18 mouse cellular contexts compared by ENCODE assay signal in genomic region chr9:120012161-120012560, GRCm38 (mm10). TPM values are rescaled to one million over a fixed set of nuclear protein-coding genes. Genes with fewer than 3 reads are reported as not detected.
DNase-seq lines count a peak whose midpoint lies in the region; ATAC-seq and TF ChIP-seq lines count a peak whose summit lies in the region.
"Not testable (repeated sequence)": the region's sequence is repeated elsewhere in the genome, so short reads cannot be mapped to it uniquely, and the experiment has no call there.
"Had no signal": no experiment of that assay in that cellular context is flagged by ENCODE, and none has a peak within 500 bp of the region (broad histone marks: within the 10 kb centered on the region; RNA-seq: fewer than 3 reads in every experiment).

No protein-coding gene starts in this region.

- intact Hi-C loops in heart, adult 2 months (cut with DNase I) = loop anchor here (2.0 kb wide), 1 partner anchor 49 kb away; no protein-coding TSS in a partner anchor

- not testable (repeated sequence) for H3K27me3 ChIP-seq in forebrain, postnatal 0 days (ENCODE audit: insufficient read depth, low read length); heart, adult 2 months (ENCODE audit: control insufficient read depth, insufficient read depth, low read length); heart, embryonic 16.5 days (ENCODE audit: control insufficient read depth, insufficient read depth, low read length); kidney, embryonic 15.5 days; liver, adult 2 months (ENCODE audit: control insufficient read depth, insufficient read depth, low read length); lung, postnatal 0 days (replicated peaks; ENCODE audit: insufficient read depth, low read length); midbrain, postnatal 0 days (ENCODE audit: insufficient read depth, low read length)

- not testable (repeated sequence) for TF ChIP-seq EP300 in heart, adult 2 months (IDR thresholded peaks at IDR 0.05; ENCODE audit: insufficient read depth, low read depth, low read length); lung, postnatal 0 days (IDR thresholded peaks at IDR 0.05)

- H3K79me2 ChIP-seq in heart, adult 2 months (replicated peaks; ENCODE audit: control insufficient read depth, insufficient read depth, low read length); liver, adult 2 months (ENCODE audit: control insufficient read depth, insufficient read depth, low read length): not testable (repeated sequence)

- not testable (repeated sequence) for TF ChIP-seq CTCF in forebrain, postnatal 0 days (IDR thresholded peaks at IDR 0.05; ENCODE audit: low read depth); heart, adult 2 months (IDR thresholded peaks at IDR 0.05); liver, adult 2 months (IDR thresholded peaks at IDR 0.05; ENCODE audit: low read depth, low read length); lung, postnatal 0 days (IDR thresholded peaks at IDR 0.05); midbrain, postnatal 0 days (IDR thresholded peaks at IDR 0.05)

- not testable (repeated sequence) for H3K4me1 ChIP-seq in forebrain, postnatal 0 days (ENCODE audit: insufficient read depth); heart, adult 2 months (ENCODE audit: control insufficient read depth, insufficient read depth, low read length); lung, postnatal 0 days (ENCODE audit: insufficient read depth, low read depth, low read length); midbrain, postnatal 0 days (ENCODE audit: insufficient read depth, low read length)
- peaks cover 25% of the 10 kb centered on the region for H3K4me1 ChIP-seq in heart, embryonic 16.5 days (ENCODE audit: control insufficient read depth, insufficient read depth, low read length)
- H3K4me1 ChIP-seq in kidney, embryonic 15.5 days = peaks cover 20% of the 10 kb centered on the region
- peaks cover 32% of the 10 kb centered on the region for H3K4me1 ChIP-seq in liver, adult 2 months (ENCODE audit: control insufficient read depth, insufficient read depth, low read length)

- H3K9ac ChIP-seq in forebrain, postnatal 0 days; heart, adult 2 months (ENCODE audit: low read depth, low read length); heart, embryonic 16.5 days (ENCODE audit: low read length); kidney, embryonic 15.5 days; liver, adult 2 months (ENCODE audit: low read depth, low read length); lung, postnatal 0 days (replicated peaks; ENCODE audit: low read depth); midbrain, postnatal 0 days (replicated peaks; ENCODE audit: low read length, poor library complexity, severe bottlenecking): not testable (repeated sequence)

- H3K4me2 ChIP-seq in forebrain, postnatal 0 days (ENCODE audit: low read depth) = peak overlapping the region; percentile 75; the same call in 1 of the 2 replicates
- not testable (repeated sequence) for H3K4me2 ChIP-seq in heart, embryonic 16.5 days (ENCODE audit: low read depth, low read length); lung, postnatal 0 days (replicated peaks; ENCODE audit: low read depth, low read length); midbrain, postnatal 0 days (ENCODE audit: low read depth, low read length, poor library complexity, severe bottlenecking)
- 0 out of 2 replicates have a peak overlapping the region, but pooled peaks have one; percentile 90 for H3K4me2 ChIP-seq in kidney, embryonic 15.5 days

- H3K9me3 ChIP-seq in forebrain, postnatal 0 days (ENCODE audit: low read length); heart, embryonic 16.5 days (replicated peaks; ENCODE audit: control insufficient read depth, low read length); kidney, embryonic 15.5 days (replicated peaks); lung, postnatal 0 days (ENCODE audit: low read length); midbrain, postnatal 0 days (ENCODE audit: low read length): not testable (repeated sequence)

- TF ChIP-seq POLR2A in heart, adult 2 months (IDR thresholded peaks at IDR 0.05; ENCODE audit: insufficient read depth, low read depth, low read length); liver, adult 2 months (IDR thresholded peaks at IDR 0.05; ENCODE audit: extremely low read depth, insufficient read depth, low read length): not testable (repeated sequence)

- WGBS in forebrain, postnatal 0 days = 83% methylated on average over 6 of the region's 6 CpGs
- WGBS in heart, adult 2 months = 61% methylated on average over 6 of the region's 6 CpGs
- WGBS in heart, embryonic 16.5 days = 79% methylated on average over 6 of the region's 6 CpGs
- WGBS in kidney, embryonic 15.5 days = 86% methylated on average over 6 of the region's 6 CpGs
- 77% methylated on average over 6 of the region's 6 CpGs for WGBS in liver, adult 2 months
- WGBS in lung, postnatal 0 days = 76% methylated on average over 6 of the region's 6 CpGs
- WGBS in midbrain, postnatal 0 days = 86% methylated on average over 6 of the region's 6 CpGs

- DNase-seq in adrenal gland, adult (ENCODE audit: inconsistent age in 2 of 2, low spot score in 1 of 2) = peak; percentile 31 to 66
- DNase-seq in forebrain, postnatal 0 days; heart, adult 2 months; liver, adult 2 months (ENCODE audit: extremely low read depth, low read depth, low spot score); lung, postnatal 0 days (ENCODE audit: low spot score); midbrain, postnatal 0 days (ENCODE audit: low spot score): not testable (repeated sequence)

- not testable (repeated sequence) for ATAC-seq in forebrain, postnatal 0 days; heart, embryonic 16.5 days (replicated peaks; ENCODE audit: extremely low read depth, insufficient read depth, low FRiP score); kidney, embryonic 15.5 days (replicated peaks; ENCODE audit: low FRiP score); lung, postnatal 0 days; midbrain, postnatal 0 days (ENCODE audit: low FRiP score)

- not testable (repeated sequence) for H3K4me3 ChIP-seq in forebrain, postnatal 0 days (ENCODE audit: low read depth, low read length); heart, adult 2 months; heart, embryonic 16.5 days (ENCODE audit: low read length); kidney, embryonic 15.5 days (replicated peaks); liver, adult 2 months (ENCODE audit: insufficient read depth, low read depth, low read length); lung, postnatal 0 days (ENCODE audit: low read depth, low read length); midbrain, postnatal 0 days (ENCODE audit: low read depth, low read length)

- H3K27ac ChIP-seq in forebrain, postnatal 0 days (ENCODE audit: low read depth, low read length); kidney, embryonic 15.5 days: not testable (repeated sequence)
- H3K27ac ChIP-seq in heart, adult 2 months = peak overlapping the region; percentile 63
- peak overlapping the region; percentile 49 for H3K27ac ChIP-seq in heart, embryonic 16.5 days (ENCODE audit: low read length)
- peak overlapping the region; percentile 24; the same call in 1 of the 2 replicates for H3K27ac ChIP-seq in liver, adult 2 months (replicated peaks; ENCODE audit: insufficient read depth, low read depth, low read length)
- H3K27ac ChIP-seq in lung, postnatal 0 days (ENCODE audit: low read length) = peak overlapping the region; percentile 82; the same call in 1 of the 2 replicates
- 0 out of 2 replicates have a peak overlapping the region, but pooled peaks have one; percentile 92 for H3K27ac ChIP-seq in midbrain, postnatal 0 days (ENCODE audit: low read depth, low read length)

- not testable (repeated sequence) for H3K36me3 ChIP-seq in forebrain, postnatal 0 days (ENCODE audit: insufficient read depth); heart, adult 2 months (ENCODE audit: control insufficient read depth, insufficient read depth, low read length); kidney, embryonic 15.5 days; liver, adult 2 months (ENCODE audit: control insufficient read depth, insufficient read depth, low read length); lung, postnatal 0 days (ENCODE audit: insufficient read depth, low read length); midbrain, postnatal 0 days (ENCODE audit: insufficient read depth, low read length)
- peaks cover 25% of the 10 kb centered on the region for H3K36me3 ChIP-seq in heart, embryonic 16.5 days (ENCODE audit: control insufficient read depth, insufficient read depth)

RNA-seq across cellular contexts. Expression of gene Xirp1, which starts 11.2 kb away (rescaled TPM):
- not detected in 2 replicates for total RNA-seq in forebrain, postnatal 0 days (2014; rRNA removed)
- polyA plus RNA-seq in forebrain, postnatal 0 days (2015; fragmentation: Nextera tagmentation; extraction: Ambion mirVana) = not detected in 2 replicates
- total RNA-seq in heart, adult 2 months (2021) = 100 to 1,000 TPM; 118 to 133 TPM
- polyA plus RNA-seq in heart, adult 2 months (2012; rRNA removed) = 55.5 and 72.8 TPM in 2 replicates
- polyA plus RNA-seq in heart, embryonic 16.5 days (2015; fragmentation: Nextera tagmentation; extraction: Ambion mirVana) = 54.9 and 56.1 TPM in 2 replicates
- 0.38 and 0.41 TPM in 2 replicates for polyA plus RNA-seq in kidney, embryonic 15.5 days (2015; fragmentation: Nextera tagmentation; extraction: Ambion mirVana)
- total RNA-seq in liver, adult 2 months (2014; rRNA removed) = under 0.01 and 0.09 TPM in 2 replicates
- polyA plus RNA-seq in liver, adult 2 months (2012; rRNA removed) = 0.11 TPM in 2 replicates
- 0.21 and 0.35 TPM in 2 replicates for polyA plus RNA-seq in lung, postnatal 0 days (2015; fragmentation: Nextera tagmentation; extraction: Ambion mirVana)
- 0.05 TPM in 1 of 2 replicates, not detected in the other for total RNA-seq in midbrain, postnatal 0 days (2014; rRNA removed)
- not detected in 2 replicates for polyA plus RNA-seq in midbrain, postnatal 0 days (2015; fragmentation: Nextera tagmentation; extraction: Ambion mirVana)
- total RNA-seq: CH12.LX; common myeloid progenitor, adult 5-6 weeks; granulocyte monocyte progenitor cell, adult 5-6 weeks; MEL had no signal
- polyA plus RNA-seq: brain, embryonic 14.5 days; forebrain, embryonic 11.5 days; forebrain, embryonic 14.5 days; hindbrain, embryonic 11.5 days; hindbrain, embryonic 15.5 days; intestine, embryonic 14.5 days had no signal

RNA-seq across cellular contexts. Expression of gene Csrnp1, which starts 27.7 kb away (rescaled TPM):
- 6.3 and 10.9 TPM in 2 replicates for total RNA-seq in forebrain, postnatal 0 days (2014; rRNA removed)
- polyA plus RNA-seq in forebrain, postnatal 0 days (2015; fragmentation: Nextera tagmentation; extraction: Ambion mirVana) = 2.2 and 2.7 TPM in 2 replicates
- 10 to 100 TPM; 21.1 to 21.6 TPM for total RNA-seq in heart, adult 2 months (2021)
- polyA plus RNA-seq in heart, adult 2 months (2012; rRNA removed) = 23.6 and 28.7 TPM in 2 replicates
- polyA plus RNA-seq in heart, embryonic 16.5 days (2015; fragmentation: Nextera tagmentation; extraction: Ambion mirVana) = 6.5 and 9.4 TPM in 2 replicates
- polyA plus RNA-seq in kidney, embryonic 15.5 days (2015; fragmentation: Nextera tagmentation; extraction: Ambion mirVana) = 5.6 and 7.1 TPM in 2 replicates
- total RNA-seq in liver, adult 2 months (2014; rRNA removed) = 5.8 and 9.2 TPM in 2 replicates
- 9.7 and 10.4 TPM in 2 replicates for polyA plus RNA-seq in liver, adult 2 months (2012; rRNA removed)
- 9.4 and 10.5 TPM in 2 replicates for polyA plus RNA-seq in lung, postnatal 0 days (2015; fragmentation: Nextera tagmentation; extraction: Ambion mirVana)
- 1.7 and 1.9 TPM in 2 replicates for total RNA-seq in midbrain, postnatal 0 days (2014; rRNA removed)
- 0.91 and 1.1 TPM in 2 replicates for polyA plus RNA-seq in midbrain, postnatal 0 days (2015; fragmentation: Nextera tagmentation; extraction: Ambion mirVana)

RNA-seq across cellular contexts. Expression of gene Cx3cr1, which starts 57.5 kb away (rescaled TPM):
- total RNA-seq in forebrain, postnatal 0 days (2014; rRNA removed) = 11.2 and 14.7 TPM in 2 replicates
- 5.1 and 10.6 TPM in 2 replicates for polyA plus RNA-seq in forebrain, postnatal 0 days (2015; fragmentation: Nextera tagmentation; extraction: Ambion mirVana)
- 1 to 10 TPM; 1.2 to 3.7 TPM for total RNA-seq in heart, adult 2 months (2021)
- polyA plus RNA-seq in heart, adult 2 months (2012; rRNA removed) = 4.4 and 6.4 TPM in 2 replicates
- polyA plus RNA-seq in heart, embryonic 16.5 days (2015; fragmentation: Nextera tagmentation; extraction: Ambion mirVana) = 6.1 and 6.2 TPM in 2 replicates
- 6.6 and 7.3 TPM in 2 replicates for polyA plus RNA-seq in kidney, embryonic 15.5 days (2015; fragmentation: Nextera tagmentation; extraction: Ambion mirVana)
- total RNA-seq in liver, adult 2 months (2014; rRNA removed) = 0.09 and 0.40 TPM in 2 replicates
- 0.27 and 0.39 TPM in 2 replicates for polyA plus RNA-seq in liver, adult 2 months (2012; rRNA removed)
- polyA plus RNA-seq in lung, postnatal 0 days (2015; fragmentation: Nextera tagmentation; extraction: Ambion mirVana) = 8.0 and 9.3 TPM in 2 replicates
- total RNA-seq in midbrain, postnatal 0 days (2014; rRNA removed) = 12.6 and 19.3 TPM in 2 replicates
- polyA plus RNA-seq in midbrain, postnatal 0 days (2015; fragmentation: Nextera tagmentation; extraction: Ambion mirVana) = 6.8 and 9.0 TPM in 2 replicates
- total RNA-seq: CH12.LX, MEL had no signal

Comparison
In these comparisons a context has a peak if more than half of its experiments do, and no peak if none do; other contexts are left out.
1. RNA of gene Xirp1, which starts 11.2 kb away (polyA plus RNA-seq): 55.5 to 72.8 TPM in heart, adult 2 months and 54.9 to 56.1 TPM in heart, embryonic 16.5 days; 0.38 to 0.41 TPM in kidney, embryonic 15.5 days, 0.21 to 0.35 TPM in lung, postnatal 0 days, 0.11 TPM in liver, adult 2 months, not detected in forebrain, postnatal 0 days and not detected in midbrain, postnatal 0 days; every median in the first group is over 10 times any median in the second.